Mouse (Mus musculus) left cerebral cortex, adult 8-10 months (tissue): Measurements from ENCODE around the gene Galnt2. TPM values are rescaled to one million over a fixed set of nuclear protein-coding genes. Genes with fewer than 3 reads are reported as not detected.

ENCODE experiments used
- DNase-seq, 2 experiments: peaks; one replicate each; pipeline ENCODE4 v3.0.0; 2022; ENCODE audit warnings: low spot score in 2 of 2
- total RNA-seq, 4 experiments: library from RNA; stranded (reverse); gene quantifications; 2 replicates each; pipeline ENCODE4 v1.2.4; 2022

Galnt2 gene
- total RNA-seq: 10 to 100 TPM; 34.5 to 49.5 (median 39.8) TPM

GRCm38 (mm10) chr8:124231176-124231484, at the start of gene Galnt2:
Galnt2 (plus strand) TSS chr8:124231391.
- DNase-seq: peak; percentile 80 to 92

GRCm38 (mm10) chr8:124181751-124182150, 49.4 kb upstream of the Galnt2 start:
- DNase-seq: no peak

GRCm38 (mm10) chr8:124182224-124182623, 49.0 kb upstream of the Galnt2 start:
- DNase-seq: peak in 1 of 2 experiments; percentile 57

GRCm38 (mm10) chr8:124184078-124184477, 47.1 kb upstream of the Galnt2 start:
- DNase-seq: no peak

- no peak for DNase-seq
Observed at GRCm38 (mm10) chr8:124184507-124184906, 46.7 kb upstream of the Galnt2 start.

GRCm38 (mm10) chr8:124185081-124185480, 46.1 kb upstream of the Galnt2 start:
- no peak for DNase-seq

GRCm38 (mm10) chr8:124190388-124190787, 40.8 kb upstream of the Galnt2 start:
- DNase-seq: no peak

- no peak for DNase-seq
Observed at GRCm38 (mm10) chr8:124192242-124192641, 38.9 kb upstream of the Galnt2 start.

GRCm38 (mm10) chr8:124192976-124193375, 38.2 kb upstream of the Galnt2 start:
- peak in 1 of 2 experiments; percentile 60 for DNase-seq

GRCm38 (mm10) chr8:124193992-124194391, 37.2 kb upstream of the Galnt2 start:
- no peak for DNase-seq

GRCm38 (mm10) chr8:124196195-124196594, 35.0 kb upstream of the Galnt2 start:
- no peak for DNase-seq

- no peak for DNase-seq
Observed at GRCm38 (mm10) chr8:124196797-124197196, 34.4 kb upstream of the Galnt2 start.

GRCm38 (mm10) chr8:124198230-124198629, 33.0 kb upstream of the Galnt2 start:
- no peak for DNase-seq

GRCm38 (mm10) chr8:124200400-124200799, 30.8 kb upstream of the Galnt2 start:
- DNase-seq: no peak

- DNase-seq: no peak
Observed at GRCm38 (mm10) chr8:124201706-124202105, 29.5 kb upstream of the Galnt2 start.

- DNase-seq: no peak
Observed at GRCm38 (mm10) chr8:124202895-124203294, 28.3 kb upstream of the Galnt2 start.

- no peak for DNase-seq
Observed at GRCm38 (mm10) chr8:124204001-124204601, 27.1 kb upstream of the Galnt2 start.

- no peak for DNase-seq
Observed at GRCm38 (mm10) chr8:124212148-124212547, 19.0 kb upstream of the Galnt2 start.

- DNase-seq: no peak
Observed at GRCm38 (mm10) chr8:124216951-124217350, 14.2 kb upstream of the Galnt2 start.

GRCm38 (mm10) chr8:124229883-124230282, 1.3 kb upstream of the Galnt2 start:
- DNase-seq: no peak

GRCm38 (mm10) chr8:124230496-124231175, 555 bp upstream of the Galnt2 start:
- DNase-seq: no peak

GRCm38 (mm10) chr8:124231485-124232279, 491 bp downstream of the Galnt2 start:
- peak; percentile 34 to 60 for DNase-seq

GRCm38 (mm10) chr8:124232280-124232600, 1.0 kb downstream of the Galnt2 start:
- no peak for DNase-seq
